Mouse (Mus musculus): ENCODE data around the gene Trabd2b.

GRCm38 (mm10) chr4:114411846-114412390 lies 5.4 kb downstream of the Trabd2b start:
- no peak for TF ChIP-seq CTCF (IDR thresholded peaks at IDR 0.05; ENCODE audit: insufficient read depth, low read length)
- TF ChIP-seq POLR2A (IDR thresholded peaks at IDR 0.05; ENCODE audit: borderline replicate concordance, extremely low read depth, low read depth, low read length), result no peak
